Mouse (Mus musculus): ENCODE data around the gene Cdc25b. TPM values are rescaled to one million over a fixed set of nuclear protein-coding genes. Genes with fewer than 3 reads are reported as not detected.
A peak's percentile ranks its signal among the peaks of the same experiment; 100 is the strongest.

Gene Cdc25b
- polyA plus RNA-seq, 1 experiment from 2014 or later, result 32.5 TPM

- Histone ChIP-seq H3K27ac (replicated peaks) (peak overlapping the region; percentile 96), H3K27me3 (no peaks in the 10 kb centered on the region), H3K9ac (peak overlapping the region; percentile 92), H3K36me3 (peaks cover 8% of the 10 kb centered on the region), H3K4me3 (peak overlapping the region; percentile 93), H3K9me3 (no peaks in the 10 kb centered on the region), H3K4me2 (peak overlapping the region; percentile 87), H3K4me1 (replicated peaks) (peaks cover 48% of the 10 kb centered on the region)
- WGBS, result under 1% methylated on average over 63 of the region's 67 CpGs
- ATAC-seq (ENCODE audit: low read depth), result peak; percentile 64
Observed at GRCm38 (mm10) chr2:131179246-131179886, 7.4 kb upstream of the Cdc25b start.

GRCm38 (mm10) chr2:131179990-131180587, 6.7 kb upstream of the Cdc25b start, which contains the start of gene Cenpb:
TSS of gene Cenpb (minus strand) at chr2:131180067.
- Histone ChIP-seq H3K4me3 (peak within 1 kb of the TSS; percentile 93), H3K9ac (peak within 1 kb of the TSS; percentile 92), H3K9me3 (no peaks in the 10 kb centered on the region), H3K27ac (replicated peaks) (peak within 1 kb of the TSS; percentile 96), H3K4me2 (peak within 1 kb of the TSS; percentile 87), H3K27me3 (no peaks in the 10 kb centered on the region), H3K36me3 (peaks cover 8% of the 10 kb centered on the region), H3K4me1 (replicated peaks) (peaks cover 41% of the 10 kb centered on the region)
- 3% methylated on average over 47 of the region's 57 CpGs for WGBS
- peak; percentile 83 for ATAC-seq (ENCODE audit: low read depth)

- H3K4me2 ChIP-seq, result peak overlapping the region; percentile 73
- under 1% methylated on average over 14 of the region's 14 CpGs for WGBS
- ATAC-seq (ENCODE audit: low read depth), result 0 out of 2 replicates have a peak, but pooled peaks have one; percentile 1
- H3K27me3 ChIP-seq, result no peaks in the 10 kb centered on the region
- no peaks in the 10 kb centered on the region for H3K36me3 ChIP-seq
- H3K4me3 ChIP-seq, result peak overlapping the region; percentile 71
- H3K27ac ChIP-seq (replicated peaks), result peak overlapping the region; percentile 86
- peaks cover 43% of the 10 kb centered on the region for H3K4me1 ChIP-seq (replicated peaks)
- peak overlapping the region; percentile 79 for H3K9ac ChIP-seq
- no peaks in the 10 kb centered on the region for H3K9me3 ChIP-seq
Observed at GRCm38 (mm10) chr2:131186343-131186742, 406 bp upstream of the Cdc25b start.

GRCm38 (mm10) chr2:131187602-131187922, 813 bp downstream of the Cdc25b start:
- peak overlapping the region; percentile 73 for H3K4me2 ChIP-seq
- H3K4me1 ChIP-seq (replicated peaks), result peaks cover 49% of the 10 kb centered on the region
- H3K9me3 ChIP-seq, result no peaks in the 10 kb centered on the region
- WGBS, result 27% methylated on average over 3 of the region's 3 CpGs
- H3K36me3 ChIP-seq, result peaks cover 2% of the 10 kb centered on the region; the same call in 1 of the 2 replicates
- H3K27me3 ChIP-seq, result no peaks in the 10 kb centered on the region
- ATAC-seq (ENCODE audit: low read depth), result no peak
- peak overlapping the region; percentile 79 for H3K9ac ChIP-seq
- H3K27ac ChIP-seq (replicated peaks), result peak overlapping the region; percentile 86
- peak overlapping the region; percentile 71 for H3K4me3 ChIP-seq

- Histone ChIP-seq H3K36me3 (peaks cover 10% of the 10 kb centered on the region), H3K4me1 (replicated peaks) (peaks cover 49% of the 10 kb centered on the region), H3K9ac (no peak overlapping the region), H3K9me3 (no peaks in the 10 kb centered on the region), H3K4me2 (peak overlapping the region; percentile 73), H3K27ac (replicated peaks) (no peak overlapping the region), H3K27me3 (no peaks in the 10 kb centered on the region), H3K4me3 (no peak overlapping the region; the same call in 1 of the 2 replicates)
- no peak for ATAC-seq (ENCODE audit: low read depth)
- 96% methylated on average over 5 of the region's 5 CpGs for WGBS
Observed at GRCm38 (mm10) chr2:131188311-131188710, 1.6 kb downstream of the Cdc25b start.

- H3K27me3 ChIP-seq, result no peaks in the 10 kb centered on the region
- H3K27ac ChIP-seq (replicated peaks), result peak overlapping the region; percentile 84
- ATAC-seq (ENCODE audit: low read depth), result no peak
- no peaks in the 10 kb centered on the region for H3K9me3 ChIP-seq
- H3K9ac ChIP-seq, result peak overlapping the region; percentile 45; the same call in 1 of the 2 replicates
- peaks cover 24% of the 10 kb centered on the region for H3K36me3 ChIP-seq
- no peak overlapping the region for H3K4me3 ChIP-seq
- peak overlapping the region; percentile 24 for H3K4me2 ChIP-seq
- 39% methylated on average over 5 of the region's 5 CpGs for WGBS
- peaks cover 49% of the 10 kb centered on the region for H3K4me1 ChIP-seq (replicated peaks)
Observed at GRCm38 (mm10) chr2:131189521-131190309, 3.0 kb downstream of the Cdc25b start.

- peak overlapping the region; percentile 84 for H3K27ac ChIP-seq (replicated peaks)
- H3K9me3 ChIP-seq, result no peaks in the 10 kb centered on the region
- H3K36me3 ChIP-seq, result peaks cover 32% of the 10 kb centered on the region
- H3K27me3 ChIP-seq, result no peaks in the 10 kb centered on the region
- peak overlapping the region; percentile 45 for H3K9ac ChIP-seq
- peak; percentile 51 for ATAC-seq (ENCODE audit: low read depth)
- H3K4me1 ChIP-seq (replicated peaks), result peaks cover 49% of the 10 kb centered on the region
- H3K4me3 ChIP-seq, result no peak overlapping the region
- peak overlapping the region; percentile 24 for H3K4me2 ChIP-seq
- 22% methylated on average over 10 of the region's 10 CpGs for WGBS
Observed at GRCm38 (mm10) chr2:131190344-131191004, 3.7 kb downstream of the Cdc25b start.

- Histone ChIP-seq H3K27me3 (no peaks in the 10 kb centered on the region), H3K4me1 (replicated peaks) (peaks cover 47% of the 10 kb centered on the region), H3K9me3 (no peaks in the 10 kb centered on the region), H3K9ac (peak overlapping the region; percentile 45), H3K36me3 (peaks cover 34% of the 10 kb centered on the region), H3K4me3 (no peak overlapping the region), H3K27ac (replicated peaks) (peak overlapping the region; percentile 84), H3K4me2 (no peak overlapping the region)
- WGBS, result 68% methylated on average over 7 of the region's 7 CpGs
- ATAC-seq (ENCODE audit: low read depth), result no peak
Observed at GRCm38 (mm10) chr2:131191005-131191390, 4.2 kb downstream of the Cdc25b start.

GRCm38 (mm10) chr2:131196606-131197316, 10.0 kb downstream of the Cdc25b start:
- Histone ChIP-seq H3K4me3 (no peak overlapping the region), H3K27ac (replicated peaks) (no peak overlapping the region), H3K4me2 (no peak overlapping the region), H3K36me3 (peaks cover 55% of the 10 kb centered on the region), H3K27me3 (no peaks in the 10 kb centered on the region), H3K9ac (no peak overlapping the region), H3K9me3 (no peaks in the 10 kb centered on the region), H3K4me1 (replicated peaks) (peaks cover 2% of the 10 kb centered on the region)
- no peak for ATAC-seq (ENCODE audit: low read depth)
- WGBS, result 92% methylated on average over 16 of the region's 16 CpGs

- WGBS, result 90% methylated on average over 2 of the region's 2 CpGs
- H3K4me3 ChIP-seq, result no peak overlapping the region
- no peak for ATAC-seq (ENCODE audit: low read depth)
Observed at GRCm38 (mm10) chr2:131200710-131201109, 14.0 kb downstream of the Cdc25b start.

GRCm38 (mm10) chr2:131201262-131201661, 14.5 kb downstream of the Cdc25b start:
- 0 out of 2 replicates have a peak, but pooled peaks cover 7% of the 10 kb centered on the region for H3K4me1 ChIP-seq (replicated peaks)
- H3K9me3 ChIP-seq, result no peaks in the 10 kb centered on the region
- H3K4me2 ChIP-seq, result no peak overlapping the region
- H3K27me3 ChIP-seq, result no peaks in the 10 kb centered on the region
- H3K27ac ChIP-seq (replicated peaks), result no peak overlapping the region
- no peak for ATAC-seq (ENCODE audit: low read depth)
- 89% methylated on average over 3 of the region's 3 CpGs for WGBS
- H3K4me3 ChIP-seq, result no peak overlapping the region
- H3K36me3 ChIP-seq, result peaks cover 21% of the 10 kb centered on the region; the same call in 1 of the 2 replicates
- no peak overlapping the region for H3K9ac ChIP-seq

More at GRCm38 (mm10) chr2:131200710-131201109, 14.0 kb downstream of the Cdc25b start:
- H3K27ac ChIP-seq (replicated peaks), result no peak overlapping the region
- H3K9me3 ChIP-seq, result no peaks in the 10 kb centered on the region
- peaks cover 21% of the 10 kb centered on the region; the same call in 1 of the 2 replicates for H3K36me3 ChIP-seq
- H3K9ac ChIP-seq, result no peak overlapping the region
- no peaks in the 10 kb centered on the region for H3K27me3 ChIP-seq
- 0 out of 2 replicates have a peak, but pooled peaks cover 7% of the 10 kb centered on the region for H3K4me1 ChIP-seq (replicated peaks)
- no peak overlapping the region for H3K4me2 ChIP-seq
